Mouse (Mus musculus) hindbrain, postnatal 0 days (tissue): ENCODE measurements at regions not wholly inside any gene's neighbourhood (a gene's known extent, or its start where the extent isn't known, plus 50 kb on each side); places are given as distances from the start of the nearest gene placed in this dataset.
A peak's percentile ranks its signal among the peaks of the same experiment; 100 is the strongest.

Experiments
- ATAC-seq: fragments of 200-750 bp; cut with Nextera tagmentation; 2 replicates; pipeline ENCODE4 v1.8.0; 2017; ENCODE audit warnings: mild to moderate bottlenecking, moderate TSS enrichment, moderate library complexity
- DNase-seq: peaks from one replicate; pipeline ENCODE4 v3.0.0-alpha.2; 2015; ENCODE audit warnings: low spot score
- H3K27ac ChIP-seq: fragments of 300-500 bp; sonication (generic); 2 replicates; pipeline ENCODE4 v1.5.1; 2014; ENCODE audit warnings: mild to moderate bottlenecking
- H3K27me3 ChIP-seq: fragments of 300-500 bp; sonication (generic); 2 replicates; pipeline ENCODE4 v1.6.1; 2014; ENCODE audit warnings: low read length, mixed read lengths; ENCODE audit not compliant: insufficient read depth
- H3K36me3 ChIP-seq: fragments of 300-500 bp; sonication (generic); 2 replicates; pipeline ENCODE4 v1.6.1; 2014; ENCODE audit warnings: low read length, mixed read lengths; ENCODE audit not compliant: insufficient read depth
- H3K4me1 ChIP-seq: fragments of 300-500 bp; sonication (generic); 2 replicates; pipeline ENCODE4 v1.6.1; 2014; ENCODE audit warnings: antibody characterized with exemption, low read length, mixed read lengths; ENCODE audit not compliant: insufficient read depth
- H3K4me2 ChIP-seq: fragments of 300-500 bp; sonication (generic); 2 replicates; pipeline ENCODE4 v1.6.1; 2014; ENCODE audit warnings: low read depth, mild to moderate bottlenecking, low read length, moderate library complexity, mixed read lengths
- H3K4me3 ChIP-seq: fragments of 300-500 bp; sonication (generic); 2 replicates; pipeline ENCODE4 v1.5.1; 2014; ENCODE audit warnings: low read length
- H3K9ac ChIP-seq: fragments of 300-500 bp; sonication (generic); replicated peaks from 2 replicates; pipeline ENCODE4 v1.6.1; 2014; ENCODE audit warnings: mild to moderate bottlenecking, low read length, moderate library complexity, mixed read lengths
- H3K9me3 ChIP-seq: fragments of 300-500 bp; sonication (generic); 2 replicates; pipeline ENCODE4 v1.6.1; 2016; ENCODE audit warnings: low read length, mixed read lengths
- CTCF ChIP-seq: IDR thresholded peaks from 2 replicates; pipeline ENCODE4 v1.5.1; 2016; ENCODE audit warnings: antibody characterized with exemption, control low read depth, low read depth
- WGBS: fragments of 180-500 bp; shearing (Covaris S2); extraction: QIAGEN DNeasy Blood & Tissue Kit; methylation state at CpG from one replicate; pipeline ENCODE4 v1.1.7; 2014; 5-methylcytosine and 5-hydroxymethylcytosine counted together

GRCm38 (mm10) chr13:59964981-59965380 lies 142.0 kb upstream of the Tut7 start:
- H3K4me3 ChIP-seq = no peak overlapping the region
- DNase-seq (no peak), ATAC-seq (no peak)
- WGBS = 94% methylated on average over 2 of the region's 2 CpGs
- no peak for TF ChIP-seq CTCF
- H3K9me3 ChIP-seq = no peaks in the 10 kb centered on the region
- H3K27me3 ChIP-seq = no peaks in the 10 kb centered on the region
- no peaks in the 10 kb centered on the region for H3K4me1 ChIP-seq
- no peak overlapping the region for H3K4me2 ChIP-seq
- no peak overlapping the region for H3K9ac ChIP-seq
- H3K27ac ChIP-seq = no peak overlapping the region
- no peaks in the 10 kb centered on the region for H3K36me3 ChIP-seq

- Histone ChIP-seq H3K4me1 (no peaks in the 10 kb centered on the region), H3K9me3 (no peaks in the 10 kb centered on the region), H3K4me2 (no peak overlapping the region), H3K36me3 (no peaks in the 10 kb centered on the region), H3K9ac (no peak overlapping the region), H3K27ac (no peak overlapping the region), H3K27me3 (no peaks in the 10 kb centered on the region), H3K4me3 (no peak overlapping the region)
- 57% methylated on average over 21 of the region's 21 CpGs for WGBS
- ATAC-seq (no peak), DNase-seq (no peak)
- TF ChIP-seq CTCF = no peak
Measured at GRCm38 (mm10) chr13:59962676-59963664, 140.0 kb upstream of the Tut7 start.

DNA sequence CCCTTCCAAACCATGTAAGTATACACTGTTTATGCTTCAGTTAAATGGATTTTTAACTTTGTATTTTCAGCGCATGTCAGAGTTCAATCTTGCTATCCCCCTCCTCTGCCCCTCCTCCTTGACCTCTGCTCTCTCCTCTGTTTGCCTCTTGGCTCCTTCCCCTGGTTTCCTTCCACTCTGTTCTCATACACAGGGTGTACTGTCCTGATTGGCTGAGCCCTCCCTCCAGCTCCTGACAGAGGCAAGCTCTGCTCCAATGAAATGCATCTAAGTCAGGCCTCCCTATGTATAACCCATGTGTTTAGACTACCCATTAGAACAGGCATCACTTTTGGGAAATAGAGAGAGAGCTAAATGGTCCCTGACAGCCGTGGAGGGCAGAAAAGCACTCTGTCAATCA lies 133.5 kb upstream of the Tut7 start:
- H3K4me1 ChIP-seq = no peaks in the 10 kb centered on the region
- 57% methylated on average over 2 of the region's 2 CpGs for WGBS
- ATAC-seq = peak; percentile 45; the same call in 1 of the 2 replicates

GRCm38 (mm10) chr13:59952809-59953208 lies 129.9 kb upstream of the Tut7 start:
- H3K9me3 ChIP-seq = no peaks in the 10 kb centered on the region
- H3K9ac ChIP-seq = no peak overlapping the region
- WGBS = 70% methylated on average over 4 of the region's 4 CpGs
- no peaks in the 10 kb centered on the region for H3K36me3 ChIP-seq
- H3K4me1 ChIP-seq = no peaks in the 10 kb centered on the region
- DNase-seq (no peak), ATAC-seq (no peak)
- H3K4me3 ChIP-seq = no peak overlapping the region
- H3K27me3 ChIP-seq = no peaks in the 10 kb centered on the region
- no peak overlapping the region for H3K4me2 ChIP-seq
- H3K27ac ChIP-seq = no peak overlapping the region
- TF ChIP-seq CTCF = peak; percentile 28

More for the DNA sequence above, 133.5 kb upstream of the Tut7 start:
- Histone ChIP-seq H3K9ac (no peak overlapping the region), H3K36me3 (no peaks in the 10 kb centered on the region), H3K27ac (no peak overlapping the region), H3K9me3 (no peaks in the 10 kb centered on the region), H3K4me3 (no peak overlapping the region), H3K27me3 (no peaks in the 10 kb centered on the region), H3K4me2 (no peak overlapping the region)
- DNase-seq = no peak
- TF ChIP-seq CTCF = no peak

- DNase-seq (no peak), ATAC-seq (no peak)
- Histone ChIP-seq H3K27ac (no peak overlapping the region), H3K4me2 (no peak overlapping the region), H3K27me3 (no peaks in the 10 kb centered on the region), H3K4me3 (no peak overlapping the region), H3K9ac (no peak overlapping the region), H3K36me3 (no peaks in the 10 kb centered on the region), H3K4me1 (no peaks in the 10 kb centered on the region), H3K9me3 (no peaks in the 10 kb centered on the region)
- 60% methylated on average over 3 of the region's 3 CpGs for WGBS
- no peak for TF ChIP-seq CTCF
Measured at GRCm38 (mm10) chr13:59952116-59952515, 129.2 kb upstream of the Tut7 start.

DNA sequence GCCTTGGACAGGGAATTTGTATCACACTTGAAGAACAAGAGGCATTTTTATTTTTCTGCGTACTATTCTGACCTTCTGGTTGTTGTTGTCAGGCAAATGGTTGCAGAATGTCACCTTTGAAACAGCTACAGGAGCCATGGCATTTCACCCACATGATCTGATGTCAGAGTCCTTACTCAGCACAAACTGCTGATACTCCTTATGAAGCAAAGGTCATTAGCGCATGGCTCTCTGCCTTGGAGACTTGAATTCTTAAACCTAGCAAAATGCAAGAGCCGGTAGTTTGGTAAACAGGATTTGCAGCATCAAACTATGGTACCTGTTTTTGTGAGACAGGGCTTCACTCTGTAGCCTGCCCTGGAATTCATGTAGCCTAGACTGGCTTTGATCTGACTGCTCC lies 127.3 kb upstream of the Tut7 start:
- Histone ChIP-seq H3K36me3 (no peaks in the 10 kb centered on the region), H3K9me3 (no peaks in the 10 kb centered on the region), H3K4me1 (no peaks in the 10 kb centered on the region), H3K4me3 (no peak overlapping the region), H3K4me2 (no peak overlapping the region), H3K9ac (no peak overlapping the region), H3K27me3 (no peaks in the 10 kb centered on the region), H3K27ac (no peak overlapping the region)
- TF ChIP-seq CTCF = no peak
- ATAC-seq (no peak), DNase-seq (no peak)
- 86% methylated on average over 3 of the region's 3 CpGs for WGBS

- no peak for ATAC-seq
- no peaks in the 10 kb centered on the region for H3K27me3 ChIP-seq
- H3K4me2 ChIP-seq = no peak overlapping the region
- H3K27ac ChIP-seq = no peak overlapping the region
- H3K9me3 ChIP-seq = no peaks in the 10 kb centered on the region
- no peaks in the 10 kb centered on the region for H3K36me3 ChIP-seq
- no peak for TF ChIP-seq CTCF
- 49% methylated on average over 6 of the region's 6 CpGs for WGBS
- no peak overlapping the region for H3K9ac ChIP-seq
- no peak for DNase-seq
- H3K4me1 ChIP-seq = no peaks in the 10 kb centered on the region
- H3K4me3 ChIP-seq = no peak overlapping the region
Measured at GRCm38 (mm10) chr13:59949471-59949870, 126.5 kb upstream of the Tut7 start.
